Mouse (Mus musculus): ENCODE results near the gene Sema6d.

GRCm38 (mm10) chr2:124329473-124330130, 239.8 kb downstream of the Sema6d start:
- TF ChIP-seq CTCF (conservative IDR thresholded peaks at IDR 0.05; ENCODE audit: insufficient read depth, insufficient read length, low read depth, low read length) = no peak
- TF ChIP-seq POLR2A (IDR thresholded peaks at IDR 0.05; ENCODE audit: low read depth, low read length) = no peak
